Mouse (Mus musculus): ENCODE data around the gene Uggt1.

- TF ChIP-seq CTCF (IDR thresholded peaks at IDR 0.05; ENCODE audit: extremely low read depth, insufficient read length, insufficient replicate concordance, low read depth, low read length) (no peak), POLR2A (IDR thresholded peaks at IDR 0.05; ENCODE audit: low read depth, low read length) (no peak; the same call in 1 of the 2 replicates)
Observed at GRCm38 (mm10) chr1:36271516-36272230, 27.2 kb upstream of the Uggt1 start.

Measured in small intestine, adult 2 months (tissue).